Mouse (Mus musculus) frontal cortex, postnatal 25 days (tissue): ENCODE data around the gene Lsamp.

Source experiments
- DNase-seq, 2 experiments: peaks; one replicate each; pipeline ENCODE4 v3.0.0; 2022; ENCODE audit warnings: low spot score in 2 of 2

Lsamp gene

GRCm38 (mm10) chr16:41235829-41236228 lies 1251.7 kb downstream of the Lsamp start:
- no peak for DNase-seq

GRCm38 (mm10) chr16:41242841-41243240 lies 1258.7 kb downstream of the Lsamp start:
- DNase-seq = no peak

GRCm38 (mm10) chr16:41244711-41245110 lies 1260.5 kb downstream of the Lsamp start:
- peak; percentile 33 to 66 for DNase-seq

GRCm38 (mm10) chr16:41258145-41259035 lies 1274.2 kb downstream of the Lsamp start:
- peak; percentile 55 to 69 for DNase-seq

- no peak for DNase-seq
These were observed 1292.0 kb downstream of the Lsamp start for GRCm38 (mm10) chr16:41275999-41276671.

GRCm38 (mm10) chr16:41317992-41318391 lies 1333.8 kb downstream of the Lsamp start:
- DNase-seq = no peak

- no peak for DNase-seq
These were observed 1359.3 kb downstream of the Lsamp start for GRCm38 (mm10) chr16:41343431-41343830.

- DNase-seq = no peak
These were observed 1381.0 kb downstream of the Lsamp start for GRCm38 (mm10) chr16:41365138-41365537.

GRCm38 (mm10) chr16:41383702-41384101 lies 1399.5 kb downstream of the Lsamp start:
- DNase-seq = no peak

- no peak for DNase-seq
These were observed 1400.1 kb downstream of the Lsamp start for GRCm38 (mm10) chr16:41384288-41384687.

GRCm38 (mm10) chr16:41408850-41409249 lies 1424.7 kb downstream of the Lsamp start:
- DNase-seq = no peak

- no peak for DNase-seq
These were observed 1426.5 kb downstream of the Lsamp start for GRCm38 (mm10) chr16:41410671-41411070.

GRCm38 (mm10) chr16:41417363-41417762 lies 1433.2 kb downstream of the Lsamp start:
- DNase-seq = no peak

GRCm38 (mm10) chr16:41467391-41467790 lies 1483.2 kb downstream of the Lsamp start:
- DNase-seq = no peak

GRCm38 (mm10) chr16:41478694-41479093 lies 1494.5 kb downstream of the Lsamp start:
- no peak for DNase-seq

GRCm38 (mm10) chr16:41481832-41482231 lies 1497.7 kb downstream of the Lsamp start:
- DNase-seq = no peak

GRCm38 (mm10) chr16:41510915-41511552 lies 1526.9 kb downstream of the Lsamp start:
- no peak for DNase-seq

GRCm38 (mm10) chr16:41521566-41521965 lies 1537.4 kb downstream of the Lsamp start:
- DNase-seq = no peak

GRCm38 (mm10) chr16:41524266-41524665 lies 1540.1 kb downstream of the Lsamp start:
- DNase-seq = no peak

- DNase-seq = peak in 1 of 2 experiments; percentile 50
These were observed 1548.7 kb downstream of the Lsamp start for GRCm38 (mm10) chr16:41532661-41533551.

GRCm38 (mm10) chr16:41533686-41534085 lies 1549.5 kb downstream of the Lsamp start:
- no peak for DNase-seq
